Mouse (Mus musculus): ENCODE measurements around the gene Ccn6. TPM values are rescaled to one million over a fixed set of nuclear protein-coding genes. Genes with fewer than 3 reads are reported as not detected.

Gene Ccn6
- total RNA-seq, 1 experiment from 2014 or later, result not detected

DNA sequence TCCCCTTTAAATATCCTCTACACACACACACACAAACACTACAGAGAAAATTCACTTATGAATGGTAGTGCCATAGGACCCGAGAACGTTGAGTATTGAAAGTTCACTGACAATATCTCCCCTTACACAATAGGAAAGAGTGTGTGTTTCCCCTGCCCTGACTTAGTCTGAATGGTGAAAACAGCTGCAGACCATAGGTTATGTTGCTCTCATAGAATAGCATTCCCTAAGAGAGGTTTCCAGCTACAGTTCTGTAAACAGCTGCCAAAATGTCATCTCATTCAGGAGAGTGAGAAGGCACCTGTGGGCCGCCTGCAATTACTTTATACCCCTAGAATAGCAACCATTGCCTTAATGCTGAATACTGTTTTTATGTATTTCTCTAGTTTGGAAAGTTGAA lies 57.2 kb downstream of the Ccn6 start:
- no peak for ATAC-seq (replicated peaks in 1 of 2; ENCODE audit: insufficient read depth in 1 of 2, low FRiP score in 2 of 2, low TSS enrichment in 1 of 2, low read depth in 1 of 2, poor library complexity in 2 of 2, severe bottlenecking in 2 of 2)

DNA sequence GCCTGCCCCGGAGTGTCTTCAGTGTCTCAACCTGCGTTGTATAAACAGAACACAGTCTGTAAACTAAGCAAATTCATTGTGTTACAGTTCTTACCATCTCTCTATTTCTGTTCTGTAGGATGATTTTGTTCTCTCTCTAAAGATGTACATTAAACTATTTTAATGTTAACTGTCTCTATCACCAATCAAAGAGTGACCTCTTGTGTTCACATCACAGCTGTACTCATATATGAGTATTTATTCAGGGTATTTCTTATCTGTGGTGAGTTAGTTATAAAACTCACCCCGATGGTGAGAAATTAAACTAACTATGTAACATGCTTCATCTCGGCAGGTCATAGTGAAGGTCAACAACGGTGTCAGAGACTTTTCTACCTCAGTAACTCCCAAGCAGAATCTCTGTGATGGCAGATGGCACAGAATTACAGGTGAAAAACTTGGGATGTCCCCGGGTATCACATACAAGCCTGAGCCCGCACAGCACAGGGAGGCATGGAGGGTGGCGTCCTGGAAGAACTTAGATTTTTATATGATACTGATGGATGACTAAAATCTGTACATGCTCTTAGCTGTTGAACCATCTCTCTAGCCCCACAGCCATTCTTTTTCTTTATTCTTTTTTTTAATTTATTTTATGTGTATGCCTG lies 58.7 kb downstream of the Ccn6 start:
- no peak for ATAC-seq (replicated peaks in 1 of 2; ENCODE audit: insufficient read depth in 1 of 2, low FRiP score in 2 of 2, low TSS enrichment in 1 of 2, low read depth in 1 of 2, poor library complexity in 2 of 2, severe bottlenecking in 2 of 2)

Other genes with a start within 250 kb of the Ccn6 start
- 0.13 and 0.74 TPM in 2 replicates for gene Lama4, start 198.3 kb downstream of the Ccn6 start, total RNA-seq (2017)
- 0.35 and 4.9 TPM in 2 replicates for gene Fam229b, start 29.9 kb downstream of the Ccn6 start, total RNA-seq (2017)
- gene Tube1, start 29.8 kb downstream of the Ccn6 start, total RNA-seq (2017), result 8.0 and 8.9 TPM in 2 replicates
- gene Fyn, start 205.1 kb upstream of the Ccn6 start, total RNA-seq (2017), result 40.5 and 43.7 TPM in 2 replicates

All from hematopoietic stem cell, adult 5-6 weeks (primary cell).